Mouse (Mus musculus): Measurements from ENCODE around the gene Ifit2. TPM values are rescaled to one million over a fixed set of nuclear protein-coding genes. Genes with fewer than 3 reads are reported as not detected.
"Not testable (repeated sequence)": the region's sequence is repeated elsewhere in the genome, so short reads cannot be mapped to it uniquely, and the experiment has no call there.

The Ifit2 gene
- total RNA-seq, 2 experiments from 2014 or later, result 6.9 to 7.1 TPM

- intact Hi-C loops (cut with DNase I), result no loop called here
- DNase-seq (ENCODE audit: extremely low spot score in 1 of 2, low spot score in 2 of 2), result no peak
Measured at GRCm38 (mm10) chr19:34532061-34532751, 18.3 kb upstream of the Ifit2 start.

- DNase-seq (ENCODE audit: extremely low spot score in 1 of 2, low spot score in 2 of 2), result no peak
- intact Hi-C loops (cut with DNase I), result no loop called here
Measured at GRCm38 (mm10) chr19:34539422-34539821, 11.1 kb upstream of the Ifit2 start.

GRCm38 (mm10) chr19:34546211-34546610 is 4.3 kb upstream of the Ifit2 start:
- intact Hi-C loops (cut with DNase I), result loop anchor here (5.0 to 10.0 kb wide), 2 partner anchors 91 to 301 kb away; no protein-coding TSS in a partner anchor

GRCm38 (mm10) chr19:34547976-34548375 is 2.5 kb upstream of the Ifit2 start:
- peak; percentile 54 to 76 for DNase-seq (ENCODE audit: extremely low spot score in 1 of 2, low spot score in 2 of 2)
- intact Hi-C loops (cut with DNase I), result loop anchor here (5.0 to 10.0 kb wide), 2 partner anchors 89 to 303 kb away; no protein-coding TSS in a partner anchor

More at GRCm38 (mm10) chr19:34546211-34546610, 4.3 kb upstream of the Ifit2 start:
- DNase-seq (ENCODE audit: extremely low spot score in 1 of 2, low spot score in 2 of 2), result no peak

- no peak for DNase-seq (ENCODE audit: extremely low spot score in 1 of 2, low spot score in 2 of 2)
- intact Hi-C loops (cut with DNase I), result loop anchor here (2.0 kb wide), 1 partner anchor 215 kb away; no protein-coding TSS in a partner anchor
Measured at GRCm38 (mm10) chr19:34550205-34550533, 325 bp upstream of the Ifit2 start.

GRCm38 (mm10) chr19:34551981-34552380 is 1.5 kb downstream of the Ifit2 start:
- intact Hi-C loops (cut with DNase I), result loop anchor here (2.0 kb wide), 1 partner anchor 217 kb away; no protein-coding TSS in a partner anchor
- no peak for DNase-seq (ENCODE audit: extremely low spot score in 1 of 2, low spot score in 2 of 2)

- DNase-seq (ENCODE audit: extremely low spot score in 1 of 2, low spot score in 2 of 2), result no peak
- intact Hi-C loops (cut with DNase I), result no loop called here
Measured at GRCm38 (mm10) chr19:34553021-34553420, 2.5 kb downstream of the Ifit2 start.

GRCm38 (mm10) chr19:34553522-34553921 is 3.0 kb downstream of the Ifit2 start:
- intact Hi-C loops (cut with DNase I), result no loop called here
- DNase-seq (ENCODE audit: extremely low spot score in 1 of 2, low spot score in 2 of 2), result no peak

GRCm38 (mm10) chr19:34554061-34554460 is 3.6 kb downstream of the Ifit2 start:
- DNase-seq (ENCODE audit: extremely low spot score in 1 of 2, low spot score in 2 of 2), result no peak
- intact Hi-C loops (cut with DNase I), result no loop called here

GRCm38 (mm10) chr19:34556621-34557020 is 6.1 kb downstream of the Ifit2 start:
- intact Hi-C loops (cut with DNase I), result no loop called here
- DNase-seq (ENCODE audit: extremely low spot score in 1 of 2, low spot score in 2 of 2), result no peak

- intact Hi-C loops (cut with DNase I), result no loop called here
- DNase-seq (ENCODE audit: extremely low spot score in 1 of 2, low spot score in 2 of 2), result no peak
Measured at GRCm38 (mm10) chr19:34562556-34562955, 12.1 kb downstream of the Ifit2 start.

- DNase-seq (ENCODE audit: extremely low spot score in 1 of 2, low spot score in 2 of 2), result no peak
- intact Hi-C loops (cut with DNase I), result no loop called here
Measured at GRCm38 (mm10) chr19:34566178-34566784, 15.8 kb downstream of the Ifit2 start.

GRCm38 (mm10) chr19:34568988-34569895 is 18.7 kb downstream of the Ifit2 start:
- no peak for DNase-seq (ENCODE audit: extremely low spot score in 1 of 2, low spot score in 2 of 2)
- intact Hi-C loops (cut with DNase I), result no loop called here

- no peak for DNase-seq (ENCODE audit: extremely low spot score in 1 of 2, low spot score in 2 of 2)
- intact Hi-C loops (cut with DNase I), result no loop called here
Measured at GRCm38 (mm10) chr19:34569896-34570476, 19.5 kb downstream of the Ifit2 start.

GRCm38 (mm10) chr19:34571080-34571479 is 20.6 kb downstream of the Ifit2 start:
- intact Hi-C loops (cut with DNase I), result no loop called here
- no peak for DNase-seq (ENCODE audit: extremely low spot score in 1 of 2, low spot score in 2 of 2)

- DNase-seq (ENCODE audit: extremely low spot score in 1 of 2, low spot score in 2 of 2), result no peak
- intact Hi-C loops (cut with DNase I), result no loop called here
Measured at GRCm38 (mm10) chr19:34573650-34574049, 23.2 kb downstream of the Ifit2 start.

GRCm38 (mm10) chr19:34577121-34577520 is 26.6 kb downstream of the Ifit2 start:
- intact Hi-C loops (cut with DNase I), result no loop called here
- DNase-seq (ENCODE audit: extremely low spot score in 1 of 2, low spot score in 2 of 2), result no peak

GRCm38 (mm10) chr19:34582696-34583095 is 32.2 kb downstream of the Ifit2 start:
- intact Hi-C loops (cut with DNase I), result loop anchor here (1.0 kb wide), 1 partner anchor 24 kb away; no protein-coding TSS in a partner anchor
- DNase-seq (ENCODE audit: extremely low spot score in 1 of 2, low spot score in 2 of 2), result not testable (repeated sequence)
